Mouse (Mus musculus): Measurements from ENCODE around the gene Mllt10. TPM values are rescaled to one million over a fixed set of nuclear protein-coding genes. Genes with fewer than 3 reads are reported as not detected.
A peak's percentile ranks its signal among the peaks of the same experiment; 100 is the strongest.

The Mllt10 gene
- polyA plus RNA-seq, 2 experiments, result 33.4 to 52.7 TPM

DNA sequence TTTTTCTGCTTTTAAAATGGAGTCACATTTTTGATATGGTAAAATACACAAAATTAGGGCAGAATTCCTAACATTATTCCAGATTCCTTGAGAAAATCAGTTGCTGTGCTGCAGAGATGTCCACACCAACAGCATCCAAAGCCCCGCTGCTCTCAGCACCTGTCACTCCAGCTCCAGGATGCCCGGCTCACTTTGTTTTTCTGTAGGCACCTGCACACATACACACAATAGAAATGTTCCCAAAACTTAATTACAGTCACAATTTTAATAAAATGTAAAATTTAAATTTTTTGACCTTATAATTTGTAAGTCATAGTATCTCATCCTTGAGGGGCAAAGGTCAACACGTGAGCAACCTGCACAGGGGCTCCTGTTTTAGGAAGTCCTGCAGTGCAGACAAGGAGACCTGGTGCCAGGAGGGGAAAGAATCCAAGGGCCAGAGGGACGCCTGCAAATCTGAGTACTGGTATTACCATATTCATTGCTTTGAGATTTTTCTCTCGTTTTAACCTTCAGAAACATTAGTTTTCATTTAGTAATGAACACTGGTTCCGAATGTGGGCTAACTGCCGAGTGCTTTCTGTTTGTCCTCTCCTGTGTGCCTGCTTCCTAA lies 154.3 kb downstream of the Mllt10 start:
- no peaks in the 10 kb centered on the region for H3K4me1 ChIP-seq (ENCODE audit: control insufficient read depth, insufficient read depth, low read length)
- H3K27ac ChIP-seq (replicated peaks; ENCODE audit: low read depth, low read length), result no peak overlapping the region
- peaks cover 90% of the 10 kb centered on the region for H3K36me3 ChIP-seq (ENCODE audit: control insufficient read depth, insufficient read depth, low read length)
- H3K4me3 ChIP-seq (replicated peaks; ENCODE audit: low read length), result no peak overlapping the region
- H3K27me3 ChIP-seq (ENCODE audit: control insufficient read depth, insufficient read depth, low read length), result no peaks in the 10 kb centered on the region
- 89% methylated on average over 7 of the region's 7 CpGs for WGBS
- TF ChIP-seq POLR2A (IDR thresholded peaks at IDR 0.05; ENCODE audit: borderline replicate concordance, extremely low read depth, insufficient read depth, insufficient read length), result no peak
- H3K4me2 ChIP-seq (replicated peaks; ENCODE audit: low read depth, low read length, severe bottlenecking), result no peak overlapping the region
- no peaks in the 10 kb centered on the region for H3K9me3 ChIP-seq (ENCODE audit: control insufficient read depth, low read length)
- ATAC-seq (ENCODE audit: low FRiP score, low read depth) (no peak), DNase-seq (ENCODE audit: low spot score) (no peak)
- no peak overlapping the region for H3K9ac ChIP-seq (ENCODE audit: low read depth, low read length, severe bottlenecking)

GRCm38 (mm10) chr2:18209948-18210347 lies 154.9 kb downstream of the Mllt10 start:
- H3K9ac ChIP-seq (ENCODE audit: low read depth, low read length, severe bottlenecking), result no peak overlapping the region
- H3K36me3 ChIP-seq (ENCODE audit: control insufficient read depth, insufficient read depth, low read length), result peaks cover 90% of the 10 kb centered on the region
- H3K9me3 ChIP-seq (ENCODE audit: control insufficient read depth, low read length), result no peaks in the 10 kb centered on the region
- ATAC-seq (ENCODE audit: low FRiP score, low read depth) (no peak), DNase-seq (ENCODE audit: low spot score) (no peak)
- H3K27me3 ChIP-seq (ENCODE audit: control insufficient read depth, insufficient read depth, low read length), result no peaks in the 10 kb centered on the region
- no peak overlapping the region for H3K4me2 ChIP-seq (replicated peaks; ENCODE audit: low read depth, low read length, severe bottlenecking)
- WGBS, result 96% methylated on average over 4 of the region's 4 CpGs
- no peak for TF ChIP-seq POLR2A (IDR thresholded peaks at IDR 0.05; ENCODE audit: borderline replicate concordance, extremely low read depth, insufficient read depth, insufficient read length)
- H3K4me1 ChIP-seq (ENCODE audit: control insufficient read depth, insufficient read depth, low read length), result no peaks in the 10 kb centered on the region
- H3K27ac ChIP-seq (replicated peaks; ENCODE audit: low read depth, low read length), result no peak overlapping the region
- no peak overlapping the region for H3K4me3 ChIP-seq (replicated peaks; ENCODE audit: low read length)

- WGBS, result 90% methylated on average over 2 of the region's 2 CpGs
- H3K4me3 ChIP-seq (replicated peaks; ENCODE audit: low read length), result no peak overlapping the region
- H3K9me3 ChIP-seq (ENCODE audit: control insufficient read depth, low read length), result no peaks in the 10 kb centered on the region
- H3K9ac ChIP-seq (ENCODE audit: low read depth, low read length, severe bottlenecking), result no peak overlapping the region
- ATAC-seq (ENCODE audit: low FRiP score, low read depth) (no peak), DNase-seq (ENCODE audit: low spot score) (no peak)
- no peak overlapping the region for H3K4me2 ChIP-seq (replicated peaks; ENCODE audit: low read depth, low read length, severe bottlenecking)
- TF ChIP-seq POLR2A (IDR thresholded peaks at IDR 0.05; ENCODE audit: borderline replicate concordance, extremely low read depth, insufficient read depth, insufficient read length), result no peak
- H3K27ac ChIP-seq (replicated peaks; ENCODE audit: low read depth, low read length), result no peak overlapping the region
- H3K4me1 ChIP-seq (ENCODE audit: control insufficient read depth, insufficient read depth, low read length), result no peaks in the 10 kb centered on the region
- H3K27me3 ChIP-seq (ENCODE audit: control insufficient read depth, insufficient read depth, low read length), result no peaks in the 10 kb centered on the region
- peaks cover 84% of the 10 kb centered on the region for H3K36me3 ChIP-seq (ENCODE audit: control insufficient read depth, insufficient read depth, low read length)
Measured at GRCm38 (mm10) chr2:18214031-18214430, 159.0 kb downstream of the Mllt10 start.

GRCm38 (mm10) chr2:18217867-18218266 lies 162.8 kb downstream of the Mllt10 start:
- Histone ChIP-seq H3K27ac (replicated peaks; ENCODE audit: low read depth, low read length) (no peak overlapping the region), H3K36me3 (ENCODE audit: control insufficient read depth, insufficient read depth, low read length) (peaks cover 59% of the 10 kb centered on the region)

DNA sequence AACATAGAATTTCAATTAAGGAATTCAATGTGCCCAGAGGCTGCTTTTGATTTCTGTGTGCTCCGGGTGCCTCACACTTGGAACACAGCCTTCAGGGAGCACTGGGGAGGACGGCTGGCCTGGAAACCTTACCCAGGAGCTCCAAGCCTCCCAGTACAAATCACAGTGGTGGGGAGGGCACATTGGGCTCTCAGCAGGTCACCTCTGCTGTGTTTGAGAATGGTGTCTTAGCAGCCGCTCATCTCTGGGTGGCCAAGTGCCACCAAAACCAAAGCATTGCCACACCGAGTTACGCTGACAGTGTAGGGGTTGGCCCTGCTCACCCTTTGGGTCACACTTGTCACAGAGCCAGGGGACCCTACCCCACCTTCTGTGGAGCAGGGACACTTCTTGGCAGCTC lies 163.5 kb downstream of the Mllt10 start:
- DNase-seq (ENCODE audit: low spot score) (no peak), ATAC-seq (ENCODE audit: low FRiP score, low read depth) (no peak)
- Histone ChIP-seq H3K36me3 (ENCODE audit: control insufficient read depth, insufficient read depth, low read length) (peaks cover 52% of the 10 kb centered on the region), H3K4me3 (replicated peaks; ENCODE audit: low read length) (no peak overlapping the region), H3K4me2 (replicated peaks; ENCODE audit: low read depth, low read length, severe bottlenecking) (no peak overlapping the region), H3K4me1 (ENCODE audit: control insufficient read depth, insufficient read depth, low read length) (no peaks in the 10 kb centered on the region), H3K9me3 (ENCODE audit: control insufficient read depth, low read length) (no peaks in the 10 kb centered on the region), H3K27ac (replicated peaks; ENCODE audit: low read depth, low read length) (no peak overlapping the region), H3K9ac (ENCODE audit: low read depth, low read length, severe bottlenecking) (no peak overlapping the region), H3K27me3 (ENCODE audit: control insufficient read depth, insufficient read depth, low read length) (no peaks in the 10 kb centered on the region)
- no peak for TF ChIP-seq POLR2A (IDR thresholded peaks at IDR 0.05; ENCODE audit: borderline replicate concordance, extremely low read depth, insufficient read depth, insufficient read length)
- 56% methylated on average over 5 of the region's 5 CpGs for WGBS

More at GRCm38 (mm10) chr2:18217867-18218266, 162.8 kb downstream of the Mllt10 start:
- no peaks in the 10 kb centered on the region for H3K27me3 ChIP-seq (ENCODE audit: control insufficient read depth, insufficient read depth, low read length)
- no peak for TF ChIP-seq POLR2A (IDR thresholded peaks at IDR 0.05; ENCODE audit: borderline replicate concordance, extremely low read depth, insufficient read depth, insufficient read length)
- H3K9me3 ChIP-seq (ENCODE audit: control insufficient read depth, low read length), result no peaks in the 10 kb centered on the region
- no peak for DNase-seq (ENCODE audit: low spot score)
- no peaks in the 10 kb centered on the region for H3K4me1 ChIP-seq (ENCODE audit: control insufficient read depth, insufficient read depth, low read length)
- no peak overlapping the region for H3K9ac ChIP-seq (ENCODE audit: low read depth, low read length, severe bottlenecking)
- 0 out of 2 replicates have a peak, but pooled peaks have one; percentile 24 for ATAC-seq (ENCODE audit: low FRiP score, low read depth)
- H3K4me3 ChIP-seq (replicated peaks; ENCODE audit: low read length), result no peak overlapping the region
- H3K4me2 ChIP-seq (replicated peaks; ENCODE audit: low read depth, low read length, severe bottlenecking), result no peak overlapping the region
- WGBS, result 59% methylated on average over 3 of the region's 3 CpGs
